Mouse (Mus musculus): ENCODE data around the gene Gucy2c. TPM values are rescaled to one million over a fixed set of nuclear protein-coding genes. Genes with fewer than 3 reads are reported as not detected.
A peak's percentile ranks its signal among the peaks of the same experiment; 100 is the strongest.

Gene Gucy2c
- polyA plus RNA-seq, 1 experiment from 2014 or later = 0.11 TPM

- TF ChIP-seq CTCF (IDR thresholded peaks at IDR 0.05; ENCODE audit: low read depth) = no peak
- peaks cover 7% of the 10 kb centered on the region for H3K4me1 ChIP-seq (replicated peaks; ENCODE audit: insufficient read depth, low read length)
- H3K4me3 ChIP-seq (replicated peaks; ENCODE audit: low read depth, low read length) = peak overlapping the region; percentile 61
- no peak overlapping the region for H3K9ac ChIP-seq (ENCODE audit: low read depth, low read length)
- ATAC-seq (replicated peaks; ENCODE audit: low FRiP score, low read depth) (no peak), DNase-seq (ENCODE audit: low spot score) (no peak)
- H3K27ac ChIP-seq = no peak overlapping the region
- 69% methylated on average over 13 of the region's 13 CpGs for WGBS
- no peaks in the 10 kb centered on the region for H3K27me3 ChIP-seq (ENCODE audit: insufficient read depth, low read length)
- H3K36me3 ChIP-seq (ENCODE audit: insufficient read depth, low read length) = peaks cover 26% of the 10 kb centered on the region
- H3K9me3 ChIP-seq (replicated peaks; ENCODE audit: low read length) = no peaks in the 10 kb centered on the region
- peak overlapping the region; percentile 87 for H3K4me2 ChIP-seq (ENCODE audit: low read length)
These were observed 28.1 kb upstream of the Gucy2c start for GRCm38 (mm10) chr6:136809673-136810072.

GRCm38 (mm10) chr6:136809077-136809476 is 27.5 kb upstream of the Gucy2c start:
- H3K9ac ChIP-seq (ENCODE audit: low read depth, low read length) = peak overlapping the region; percentile 68
- WGBS = 35% methylated on average over 14 of the region's 14 CpGs
- ATAC-seq (replicated peaks; ENCODE audit: low FRiP score, low read depth) = no peak
- no peaks in the 10 kb centered on the region for H3K9me3 ChIP-seq (replicated peaks; ENCODE audit: low read length)
- H3K27me3 ChIP-seq (ENCODE audit: insufficient read depth, low read length) = no peaks in the 10 kb centered on the region
- peaks cover 7% of the 10 kb centered on the region for H3K4me1 ChIP-seq (replicated peaks; ENCODE audit: insufficient read depth, low read length)
- H3K27ac ChIP-seq = 0 out of 2 replicates have a peak overlapping the region, but pooled peaks have one; percentile 84
- DNase-seq (ENCODE audit: low spot score) = no peak
- peaks cover 20% of the 10 kb centered on the region for H3K36me3 ChIP-seq (ENCODE audit: insufficient read depth, low read length)
- peak overlapping the region; percentile 87 for H3K4me2 ChIP-seq (ENCODE audit: low read length)
- peak overlapping the region; percentile 61 for H3K4me3 ChIP-seq (replicated peaks; ENCODE audit: low read depth, low read length)
- no peak for TF ChIP-seq CTCF (IDR thresholded peaks at IDR 0.05; ENCODE audit: low read depth)

GRCm38 (mm10) chr6:136808631-136809046 is 27.1 kb upstream of the Gucy2c start:
- Histone ChIP-seq H3K36me3 (ENCODE audit: insufficient read depth, low read length) (peaks cover 16% of the 10 kb centered on the region), H3K4me1 (replicated peaks; ENCODE audit: insufficient read depth, low read length) (peaks cover 7% of the 10 kb centered on the region), H3K4me3 (replicated peaks; ENCODE audit: low read depth, low read length) (peak overlapping the region; percentile 61), H3K27me3 (ENCODE audit: insufficient read depth, low read length) (no peaks in the 10 kb centered on the region), H3K27ac (peak overlapping the region; percentile 84; the same call in 1 of the 2 replicates), H3K9me3 (replicated peaks; ENCODE audit: low read length) (no peaks in the 10 kb centered on the region), H3K4me2 (ENCODE audit: low read length) (peak overlapping the region; percentile 87), H3K9ac (ENCODE audit: low read depth, low read length) (peak overlapping the region; percentile 68)
- ATAC-seq (replicated peaks; ENCODE audit: low FRiP score, low read depth) = peak; percentile 22; the same call in 1 of the 2 replicates
- 0% methylated on average over 23 of the region's 28 CpGs for WGBS
- no peak for DNase-seq (ENCODE audit: low spot score)
- no peak for TF ChIP-seq CTCF (IDR thresholded peaks at IDR 0.05; ENCODE audit: low read depth)

- H3K4me1 ChIP-seq (replicated peaks; ENCODE audit: insufficient read depth, low read length) = peaks cover 7% of the 10 kb centered on the region
- peak within 1 kb of the TSS; percentile 84 for H3K27ac ChIP-seq
- TF ChIP-seq CTCF (IDR thresholded peaks at IDR 0.05; ENCODE audit: low read depth) = no peak
- no peaks in the 10 kb centered on the region for H3K9me3 ChIP-seq (replicated peaks; ENCODE audit: low read length)
- peak within 1 kb of the TSS; percentile 87 for H3K4me2 ChIP-seq (ENCODE audit: low read length)
- H3K4me3 ChIP-seq (replicated peaks; ENCODE audit: low read depth, low read length) = peak within 1 kb of the TSS; percentile 61
- H3K36me3 ChIP-seq (ENCODE audit: insufficient read depth, low read length) = peaks cover 11% of the 10 kb centered on the region
- 1% methylated on average over 34 of the region's 34 CpGs for WGBS
- H3K27me3 ChIP-seq (ENCODE audit: insufficient read depth, low read length) = no peaks in the 10 kb centered on the region
- H3K9ac ChIP-seq (ENCODE audit: low read depth, low read length) = peak within 1 kb of the TSS; percentile 68
- DNase-seq (ENCODE audit: low spot score) = peak; percentile 98
- peak; percentile 92 for ATAC-seq (replicated peaks; ENCODE audit: low FRiP score, low read depth)
These were observed 26.5 kb upstream of the Gucy2c start, which contains the start of gene H2afj for GRCm38 (mm10) chr6:136808014-136808417. Gene H2afj (plus strand): TSS chr6:136808244.

DNA sequence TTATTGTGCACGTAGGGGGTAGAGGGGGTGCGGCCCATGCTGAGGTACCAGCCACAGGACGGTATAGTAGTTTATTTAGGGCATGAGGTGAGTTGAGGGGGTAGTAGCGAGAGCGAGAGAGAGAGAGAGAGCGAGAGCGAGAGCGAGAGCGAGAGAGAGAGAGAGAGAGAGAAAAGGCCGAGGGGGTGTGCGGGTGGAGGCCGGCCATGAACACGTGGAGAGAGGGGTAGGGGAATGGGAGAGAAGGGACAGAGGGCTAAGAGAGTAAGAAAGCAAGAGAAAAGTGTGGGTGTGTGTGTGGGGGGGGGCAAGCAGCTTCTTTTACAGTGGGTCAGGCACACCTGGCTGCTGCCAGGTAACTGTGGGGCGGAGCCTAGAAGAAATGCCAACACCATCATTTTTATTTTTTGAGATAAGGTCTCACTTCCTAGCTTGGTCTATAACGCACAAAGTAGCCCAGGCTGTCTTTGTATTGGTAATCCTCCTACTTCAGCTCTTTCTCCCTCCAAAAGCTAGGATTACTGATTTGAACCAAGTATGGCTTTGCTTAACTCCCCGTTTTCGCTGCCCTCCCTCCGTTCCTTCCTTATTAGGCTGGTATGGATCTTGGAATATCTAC is 25.9 kb upstream of the Gucy2c start:
- no peak for TF ChIP-seq CTCF (IDR thresholded peaks at IDR 0.05; ENCODE audit: low read depth)
- H3K9ac ChIP-seq (ENCODE audit: low read depth, low read length) = peak overlapping the region; percentile 1; the same call in 1 of the 2 replicates
- DNase-seq (ENCODE audit: low spot score) (no peak), ATAC-seq (replicated peaks; ENCODE audit: low FRiP score, low read depth) (no peak)
- peak overlapping the region; percentile 87 for H3K4me2 ChIP-seq (ENCODE audit: low read length)
- peaks cover 7% of the 10 kb centered on the region for H3K4me1 ChIP-seq (replicated peaks; ENCODE audit: insufficient read depth, low read length)
- peak overlapping the region; percentile 13; the same call in 1 of the 2 replicates for H3K27ac ChIP-seq
- H3K4me3 ChIP-seq (replicated peaks; ENCODE audit: low read depth, low read length) = peak overlapping the region; percentile 61; the same call in 1 of the 2 replicates
- 48% methylated on average over 18 of the region's 18 CpGs for WGBS
- no peaks in the 10 kb centered on the region for H3K9me3 ChIP-seq (replicated peaks; ENCODE audit: low read length)
- H3K36me3 ChIP-seq (ENCODE audit: insufficient read depth, low read length) = peaks cover 7% of the 10 kb centered on the region
- no peaks in the 10 kb centered on the region for H3K27me3 ChIP-seq (ENCODE audit: insufficient read depth, low read length)

- no peak for DNase-seq (ENCODE audit: low spot score)
- no peak for TF ChIP-seq CTCF (IDR thresholded peaks at IDR 0.05; ENCODE audit: low read depth)
- Histone ChIP-seq H3K4me3 (replicated peaks; ENCODE audit: low read depth, low read length) (no peak overlapping the region), H3K27ac (0 out of 2 replicates have a peak overlapping the region, but pooled peaks have one; percentile 39), H3K4me1 (replicated peaks; ENCODE audit: insufficient read depth, low read length) (peaks cover 7% of the 10 kb centered on the region), H3K9ac (ENCODE audit: low read depth, low read length) (no peak overlapping the region), H3K4me2 (ENCODE audit: low read length) (peak overlapping the region; percentile 87; the same call in 1 of the 2 replicates), H3K36me3 (ENCODE audit: insufficient read depth, low read length) (peaks cover under 1% of the 10 kb centered on the region; the same call in 1 of the 2 replicates), H3K9me3 (replicated peaks; ENCODE audit: low read length) (no peaks in the 10 kb centered on the region), H3K27me3 (ENCODE audit: insufficient read depth, low read length) (no peaks in the 10 kb centered on the region)
- 76% methylated on average over 5 of the region's 5 CpGs for WGBS
- ATAC-seq (replicated peaks; ENCODE audit: low FRiP score, low read depth) = no peak
These were observed 25.3 kb upstream of the Gucy2c start for GRCm38 (mm10) chr6:136806819-136807218.
